Mouse (Mus musculus): ENCODE measurements around the gene Nhlh1. TPM values are rescaled to one million over a fixed set of nuclear protein-coding genes. Genes with fewer than 3 reads are reported as not detected.

Gene Nhlh1
- polyA plus RNA-seq, 1 experiment from 2014 or later = 13.8 TPM

DNA sequence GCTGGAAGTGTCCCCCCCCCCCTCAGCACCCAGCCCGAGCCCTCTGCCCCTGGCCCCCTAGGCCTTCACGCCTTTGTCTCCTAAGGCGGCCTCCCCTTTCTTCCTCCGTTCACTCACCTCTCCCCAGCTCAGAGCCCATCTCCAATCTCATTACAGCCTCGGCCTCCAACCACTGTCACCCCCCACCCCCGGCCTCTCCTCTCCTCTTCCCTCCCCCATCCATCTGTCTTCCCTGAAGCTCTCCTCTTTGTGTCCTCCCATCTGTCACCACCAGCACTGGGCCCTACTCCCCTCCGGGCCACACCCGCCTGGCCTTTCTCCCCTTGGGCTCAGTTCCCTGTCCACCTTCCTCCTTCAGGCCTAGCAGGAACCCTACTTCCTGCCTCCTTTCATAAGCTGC, 3.8 kb upstream of the Nhlh1 start:
- WGBS = 18% methylated on average over 8 of the region's 8 CpGs
- ATAC-seq (ENCODE audit: insufficient read depth, low FRiP score, low TSS enrichment) (peak; percentile 40; the same call in 1 of the 2 replicates), DNase-seq (ENCODE audit: low spot score) (peak; percentile 52)

DNA sequence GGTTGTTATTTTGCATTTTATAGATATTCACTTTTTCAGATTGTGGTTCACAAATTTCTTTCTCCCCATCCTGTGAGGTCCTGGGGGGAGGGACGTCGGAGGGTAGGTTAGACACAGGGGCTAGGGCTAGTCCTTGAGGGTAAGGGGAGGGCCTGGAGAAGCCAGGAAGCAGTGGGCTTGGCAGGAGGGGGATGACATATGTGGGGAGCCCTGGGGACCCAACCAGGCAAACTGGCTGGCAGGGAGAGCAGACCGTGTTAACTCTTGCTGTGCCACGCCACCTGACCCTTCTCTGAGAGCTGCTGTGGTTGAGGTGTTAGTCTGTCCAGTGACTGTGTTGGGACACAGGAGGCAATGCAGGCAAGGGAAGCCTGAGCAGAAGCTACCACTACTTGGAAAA, 3.3 kb upstream of the Nhlh1 start:
- Histone ChIP-seq H3K36me3 (ENCODE audit: control insufficient read depth, insufficient read depth, low read length) (no peaks in the 10 kb centered on the region; the same call in 1 of the 2 replicates), H3K9ac (ENCODE audit: low read length) (peak overlapping the region; percentile 40), H3K4me1 (ENCODE audit: control insufficient read depth, insufficient read depth, low read length) (peaks cover 17% of the 10 kb centered on the region), H3K4me2 (ENCODE audit: low read depth) (no peak overlapping the region), H3K4me3 (ENCODE audit: low read depth, low read length) (no peak overlapping the region), H3K27ac (ENCODE audit: low read depth, low read length) (peak overlapping the region; percentile 88), H3K27me3 (ENCODE audit: control insufficient read depth, insufficient read depth, low read length) (no peaks in the 10 kb centered on the region), H3K9me3 (ENCODE audit: control insufficient read depth, low read length) (no peaks in the 10 kb centered on the region)
- peak; percentile 48 for DNase-seq (ENCODE audit: low spot score)
- WGBS = 52% methylated on average over 4 of the region's 4 CpGs
- ATAC-seq (ENCODE audit: insufficient read depth, low FRiP score, low TSS enrichment) = peak; percentile 42

More for the DNA sequence above, 3.8 kb upstream of the Nhlh1 start:
- Histone ChIP-seq H3K27me3 (ENCODE audit: control insufficient read depth, insufficient read depth, low read length) (no peaks in the 10 kb centered on the region), H3K27ac (ENCODE audit: low read depth, low read length) (peak overlapping the region; percentile 88), H3K9me3 (ENCODE audit: control insufficient read depth, low read length) (no peaks in the 10 kb centered on the region), H3K9ac (ENCODE audit: low read length) (peak overlapping the region; percentile 40), H3K4me1 (ENCODE audit: control insufficient read depth, insufficient read depth, low read length) (peaks cover 17% of the 10 kb centered on the region), H3K4me2 (ENCODE audit: low read depth) (no peak overlapping the region), H3K4me3 (ENCODE audit: low read depth, low read length) (no peak overlapping the region), H3K36me3 (ENCODE audit: control insufficient read depth, insufficient read depth, low read length) (peaks cover 2% of the 10 kb centered on the region; the same call in 1 of the 2 replicates)

DNA sequence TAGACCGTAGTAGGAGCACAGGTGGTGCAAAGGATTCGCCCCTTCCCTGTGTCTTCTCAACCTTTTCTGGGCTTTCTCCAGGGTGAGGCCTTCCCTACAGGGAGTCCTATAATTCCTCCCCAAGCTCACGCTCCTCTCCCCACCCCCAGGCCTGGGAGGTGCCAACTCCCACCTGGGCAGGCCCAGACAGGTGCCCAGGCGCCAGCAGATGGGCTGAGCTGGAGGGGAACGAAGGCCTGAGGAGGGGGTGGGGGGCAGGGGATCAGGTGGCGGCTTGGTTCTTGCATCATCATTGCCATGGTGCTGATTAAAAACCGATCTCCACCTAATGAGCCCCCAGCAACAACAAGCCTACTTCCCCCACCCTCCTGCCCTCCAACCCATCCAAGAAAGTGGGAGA, 1.5 kb upstream of the Nhlh1 start:
- Histone ChIP-seq H3K27ac (ENCODE audit: low read depth, low read length) (peak overlapping the region; percentile 72), H3K9me3 (ENCODE audit: control insufficient read depth, low read length) (no peaks in the 10 kb centered on the region), H3K4me3 (ENCODE audit: low read depth, low read length) (no peak overlapping the region), H3K36me3 (ENCODE audit: control insufficient read depth, insufficient read depth, low read length) (no peaks in the 10 kb centered on the region), H3K4me2 (ENCODE audit: low read depth) (no peak overlapping the region), H3K27me3 (ENCODE audit: control insufficient read depth, insufficient read depth, low read length) (peaks cover 1% of the 10 kb centered on the region; the same call in 1 of the 2 replicates), H3K9ac (ENCODE audit: low read length) (no peak overlapping the region), H3K4me1 (ENCODE audit: control insufficient read depth, insufficient read depth, low read length) (peaks cover 17% of the 10 kb centered on the region)
- no peak for DNase-seq (ENCODE audit: low spot score)
- no peak for ATAC-seq (ENCODE audit: insufficient read depth, low FRiP score, low TSS enrichment)
- 59% methylated on average over 7 of the region's 7 CpGs for WGBS

DNA sequence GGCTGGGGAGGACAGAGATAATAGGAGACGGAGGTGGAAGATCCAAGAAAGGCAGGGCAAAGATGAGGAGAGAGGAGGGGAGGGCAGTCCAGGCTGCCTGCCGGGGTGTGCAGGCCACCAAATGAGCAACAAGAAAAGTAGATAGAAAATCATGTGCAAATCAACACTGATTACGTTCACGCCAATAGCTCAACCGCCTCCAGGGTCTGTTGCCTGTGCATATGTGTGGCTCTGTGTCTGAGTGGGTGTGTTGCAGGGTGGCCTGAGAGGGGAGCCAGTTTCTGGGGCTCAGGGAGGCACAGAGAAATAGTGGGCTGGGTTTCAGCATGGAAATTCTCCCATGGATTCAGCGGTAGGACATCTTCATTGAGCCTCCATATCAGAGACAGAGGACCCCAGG, 948 bp upstream of the Nhlh1 start:
- Histone ChIP-seq H3K36me3 (ENCODE audit: control insufficient read depth, insufficient read depth, low read length) (no peaks in the 10 kb centered on the region), H3K27me3 (ENCODE audit: control insufficient read depth, insufficient read depth, low read length) (peaks cover 5% of the 10 kb centered on the region; the same call in 1 of the 2 replicates), H3K4me3 (ENCODE audit: low read depth, low read length) (no peak overlapping the region), H3K4me2 (ENCODE audit: low read depth) (peak overlapping the region; percentile 24), H3K9me3 (ENCODE audit: control insufficient read depth, low read length) (no peaks in the 10 kb centered on the region), H3K27ac (ENCODE audit: low read depth, low read length) (peak overlapping the region; percentile 72), H3K9ac (ENCODE audit: low read length) (peak overlapping the region; percentile 15; the same call in 1 of the 2 replicates), H3K4me1 (ENCODE audit: control insufficient read depth, insufficient read depth, low read length) (peaks cover 22% of the 10 kb centered on the region)
- ATAC-seq (ENCODE audit: insufficient read depth, low FRiP score, low TSS enrichment) = 0 out of 2 replicates have a peak, but pooled peaks have one; percentile 10
- DNase-seq (ENCODE audit: low spot score) = no peak
- WGBS = 63% methylated on average over 6 of the region's 6 CpGs

DNA sequence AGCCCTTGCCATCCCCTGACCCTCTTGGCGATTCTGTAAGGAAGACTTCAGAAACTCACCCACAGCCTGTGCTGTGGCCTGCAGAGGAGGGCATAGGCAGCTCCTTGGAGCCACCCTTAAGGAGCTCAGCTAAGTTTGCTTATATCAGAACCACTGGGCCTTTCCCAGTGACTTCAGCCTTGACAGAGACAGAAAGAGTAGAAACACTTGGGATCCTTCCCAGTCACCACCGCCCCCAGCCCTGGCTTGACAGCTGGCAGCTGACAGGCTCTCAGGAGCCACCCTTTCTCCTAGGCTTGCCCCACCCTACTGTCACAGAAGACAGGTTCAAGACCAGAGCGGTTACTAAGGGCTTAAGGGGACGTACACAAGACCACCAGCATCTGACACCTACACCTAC, 1.1 kb downstream of the Nhlh1 start:
- Histone ChIP-seq H3K27me3 (ENCODE audit: control insufficient read depth, insufficient read depth, low read length) (peaks cover 8% of the 10 kb centered on the region; the same call in 1 of the 2 replicates), H3K27ac (ENCODE audit: low read depth, low read length) (no peak overlapping the region), H3K9me3 (ENCODE audit: control insufficient read depth, low read length) (no peaks in the 10 kb centered on the region), H3K4me3 (ENCODE audit: low read depth, low read length) (peak overlapping the region; percentile 35), H3K36me3 (ENCODE audit: control insufficient read depth, insufficient read depth, low read length) (no peaks in the 10 kb centered on the region), H3K4me1 (ENCODE audit: control insufficient read depth, insufficient read depth, low read length) (peaks cover 28% of the 10 kb centered on the region), H3K9ac (ENCODE audit: low read length) (peak overlapping the region; percentile 54), H3K4me2 (ENCODE audit: low read depth) (peak overlapping the region; percentile 74)
- ATAC-seq (ENCODE audit: insufficient read depth, low FRiP score, low TSS enrichment) = no peak
- no peak for DNase-seq (ENCODE audit: low spot score)
- 76% methylated on average over 4 of the region's 4 CpGs for WGBS

DNA sequence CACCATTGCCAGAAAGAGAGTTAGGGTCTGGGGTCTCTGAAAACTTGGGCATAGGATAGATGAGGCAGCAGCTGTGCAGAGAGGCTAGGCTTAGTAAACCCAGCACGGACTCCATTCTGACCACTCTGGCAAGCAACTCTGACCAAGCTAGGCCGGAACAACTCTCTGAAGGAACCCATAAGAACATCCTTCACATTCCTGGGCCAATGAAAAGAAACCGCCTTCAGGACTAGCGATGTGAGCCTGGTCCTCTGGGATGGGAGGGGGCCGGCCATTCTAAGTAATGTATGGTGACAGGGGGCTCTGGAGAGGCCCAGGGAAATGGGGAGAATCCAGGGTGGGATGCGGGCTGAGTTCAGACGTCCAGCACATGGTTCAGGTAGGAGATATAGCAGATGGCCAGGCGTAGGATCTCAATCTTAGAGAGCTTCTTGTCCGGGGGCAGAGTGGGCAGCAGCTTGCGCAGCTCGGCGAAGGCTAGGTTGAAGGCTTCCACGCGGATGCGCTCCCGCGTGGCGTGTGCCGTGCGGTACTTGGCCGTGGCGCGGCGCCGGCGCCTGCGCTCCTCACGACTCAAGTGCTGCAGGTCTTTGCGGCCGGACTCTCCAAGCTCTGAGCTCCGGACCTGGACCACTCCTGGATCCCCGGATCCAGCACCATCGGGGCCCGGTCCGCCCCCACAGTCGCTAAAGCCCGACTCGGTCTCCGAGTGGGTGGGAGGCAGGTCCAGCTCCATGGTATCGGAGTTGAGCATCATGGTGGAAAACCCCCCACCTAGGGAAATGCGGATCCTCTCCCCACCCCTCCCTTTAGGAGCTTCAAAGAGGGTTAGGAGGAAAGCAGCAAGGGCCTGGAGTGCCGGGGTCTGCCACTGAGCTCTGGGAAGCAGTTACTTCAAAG, 3.6 kb downstream of the Nhlh1 start:
- Histone ChIP-seq H3K27me3 (ENCODE audit: control insufficient read depth, insufficient read depth, low read length) (peaks cover 8% of the 10 kb centered on the region; the same call in 1 of the 2 replicates), H3K27ac (ENCODE audit: low read depth, low read length) (0 out of 2 replicates have a peak overlapping the region, but pooled peaks have one; percentile 42), H3K4me1 (ENCODE audit: control insufficient read depth, insufficient read depth, low read length) (peaks cover 32% of the 10 kb centered on the region), H3K36me3 (ENCODE audit: control insufficient read depth, insufficient read depth, low read length) (no peaks in the 10 kb centered on the region), H3K4me2 (ENCODE audit: low read depth) (peak overlapping the region; percentile 74), H3K9ac (ENCODE audit: low read length) (peak overlapping the region; percentile 65), H3K4me3 (ENCODE audit: low read depth, low read length) (peak overlapping the region; percentile 35), H3K9me3 (ENCODE audit: control insufficient read depth, low read length) (no peaks in the 10 kb centered on the region)
- WGBS = 2% methylated on average over 42 of the region's 42 CpGs
- DNase-seq (ENCODE audit: low spot score) = peak; percentile 33
- ATAC-seq (ENCODE audit: insufficient read depth, low FRiP score, low TSS enrichment) = no peak

DNA sequence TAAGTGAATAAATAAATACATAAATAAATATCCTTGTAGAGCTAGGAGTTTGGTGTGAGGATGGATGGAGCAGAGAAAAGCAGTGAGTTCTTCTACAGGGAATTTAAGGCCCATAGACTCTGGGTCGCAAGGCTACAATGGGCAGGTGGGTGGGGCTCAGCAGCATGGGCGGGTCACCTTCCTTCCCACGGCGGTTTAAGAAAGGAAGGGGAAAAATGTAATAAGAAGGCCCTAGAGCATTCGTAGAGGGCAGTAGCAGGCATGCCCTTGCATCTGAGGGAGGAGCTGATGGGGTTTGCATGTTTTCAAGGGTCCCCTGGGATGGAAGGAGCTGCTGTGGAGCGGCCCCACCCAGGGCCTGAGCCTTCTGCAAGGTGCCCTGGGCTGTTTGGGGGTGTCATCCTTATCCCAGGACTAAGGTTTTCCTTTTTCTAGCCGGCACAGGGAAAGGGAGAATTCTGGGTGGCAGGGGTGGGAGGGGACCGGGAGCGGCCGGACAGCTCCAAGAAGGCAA, 4.5 kb downstream of the Nhlh1 start:
- ATAC-seq (ENCODE audit: insufficient read depth, low FRiP score, low TSS enrichment) (no peak), DNase-seq (ENCODE audit: low spot score) (no peak)
- Histone ChIP-seq H3K36me3 (ENCODE audit: control insufficient read depth, insufficient read depth, low read length) (no peaks in the 10 kb centered on the region), H3K9ac (ENCODE audit: low read length) (peak overlapping the region; percentile 28; the same call in 1 of the 2 replicates), H3K9me3 (ENCODE audit: control insufficient read depth, low read length) (no peaks in the 10 kb centered on the region), H3K27me3 (ENCODE audit: control insufficient read depth, insufficient read depth, low read length) (peaks cover 8% of the 10 kb centered on the region; the same call in 1 of the 2 replicates), H3K4me2 (ENCODE audit: low read depth) (peak overlapping the region; percentile 74), H3K4me3 (ENCODE audit: low read depth, low read length) (peak overlapping the region; percentile 35), H3K4me1 (ENCODE audit: control insufficient read depth, insufficient read depth, low read length) (peaks cover 26% of the 10 kb centered on the region), H3K27ac (ENCODE audit: low read depth, low read length) (0 out of 2 replicates have a peak overlapping the region, but pooled peaks have one; percentile 29)
- 10% methylated on average over 10 of the region's 10 CpGs for WGBS

DNA sequence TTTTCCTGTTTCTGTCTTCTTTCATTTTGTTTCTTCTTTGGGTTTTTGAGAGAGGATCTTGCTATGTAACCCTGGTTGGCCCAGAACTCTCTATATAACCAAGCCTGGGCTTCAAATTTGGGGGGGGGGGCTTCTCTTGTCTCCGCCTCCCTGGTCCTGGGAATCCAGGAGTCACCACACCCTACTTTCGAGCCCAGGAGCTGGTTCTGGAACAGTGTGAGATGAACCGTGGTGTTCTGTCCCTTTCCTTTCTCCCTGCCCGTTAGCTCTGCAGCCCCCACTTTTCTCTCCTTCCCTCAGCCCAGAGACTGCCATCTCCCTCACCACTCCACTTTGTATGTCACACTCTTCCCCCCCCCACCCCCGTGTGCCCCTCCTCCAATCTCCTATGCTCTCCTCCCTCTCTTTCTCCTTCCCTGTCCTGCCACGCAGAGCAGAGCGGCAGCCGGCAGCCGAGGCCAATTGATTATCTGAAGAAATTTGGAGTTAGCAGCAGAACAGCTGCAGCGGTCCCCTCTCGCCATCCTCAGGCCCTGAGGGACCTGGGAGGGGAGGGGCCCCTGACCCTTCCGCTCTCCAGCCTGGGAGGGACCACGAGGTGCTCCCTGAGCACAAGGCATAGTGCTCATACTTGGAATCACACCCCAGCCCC, 8.1 kb downstream of the Nhlh1 start:
- peaks cover 8% of the 10 kb centered on the region; the same call in 1 of the 2 replicates for H3K27me3 ChIP-seq (ENCODE audit: control insufficient read depth, insufficient read depth, low read length)
- no peaks in the 10 kb centered on the region for H3K9me3 ChIP-seq (ENCODE audit: control insufficient read depth, low read length)
- H3K27ac ChIP-seq (ENCODE audit: low read depth, low read length) = peak overlapping the region; percentile 95
- DNase-seq (ENCODE audit: low spot score) (peak; percentile 81), ATAC-seq (ENCODE audit: insufficient read depth, low FRiP score, low TSS enrichment) (peak; percentile 63)
- 0 out of 2 replicates have a peak overlapping the region, but pooled peaks have one; percentile 16 for H3K4me2 ChIP-seq (ENCODE audit: low read depth)
- H3K4me3 ChIP-seq (ENCODE audit: low read depth, low read length) = no peak overlapping the region
- peaks cover 26% of the 10 kb centered on the region for H3K4me1 ChIP-seq (ENCODE audit: control insufficient read depth, insufficient read depth, low read length)
- H3K9ac ChIP-seq (ENCODE audit: low read length) = peak overlapping the region; percentile 23
- no peaks in the 10 kb centered on the region for H3K36me3 ChIP-seq (ENCODE audit: control insufficient read depth, insufficient read depth, low read length)
- WGBS = 20% methylated on average over 13 of the region's 13 CpGs
